Mouse (Mus musculus): Measurements from ENCODE around the gene Ctsd.

Ctsd gene

DNA sequence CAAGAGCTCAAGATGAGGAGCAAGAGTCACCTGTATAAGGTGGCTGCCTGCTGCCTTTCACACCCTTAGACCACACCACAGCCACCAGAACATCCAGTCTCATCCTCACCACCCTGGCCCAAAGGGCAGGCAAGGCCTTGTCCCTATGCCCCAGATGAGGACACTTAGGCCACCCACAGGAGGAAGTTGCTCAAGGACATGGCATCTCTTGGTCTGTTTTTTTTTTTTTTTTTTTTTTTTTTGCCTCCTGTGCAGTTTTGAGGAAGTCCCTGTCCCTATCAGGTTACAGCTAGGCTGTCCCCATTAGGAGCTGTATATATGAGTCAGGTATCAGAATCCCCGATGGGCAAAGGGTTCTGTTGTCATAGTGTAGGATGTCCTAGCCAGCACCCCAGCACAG, 11.4 kb upstream of the Ctsd start:
- peak; percentile 43 to 44 for DNase-seq

DNA sequence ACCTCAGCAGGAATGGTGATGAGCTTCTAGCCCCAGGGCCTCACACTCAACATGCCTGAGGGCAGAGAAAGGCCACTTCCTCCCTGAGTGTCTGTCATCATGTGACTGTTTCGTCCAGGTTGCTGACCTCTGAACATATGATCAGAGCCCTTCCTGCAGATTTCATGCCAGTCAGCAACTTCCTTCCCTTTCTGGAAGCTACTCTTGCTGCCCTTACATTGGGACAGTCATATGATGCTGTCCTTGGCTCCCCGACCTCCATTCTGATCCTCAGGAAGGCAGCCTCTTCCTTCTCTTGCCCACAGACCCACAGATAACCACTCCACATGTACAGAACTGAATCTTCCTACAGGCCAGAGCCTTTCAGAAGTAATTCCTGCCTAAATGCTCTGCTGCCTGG, 10.2 kb upstream of the Ctsd start:
- DNase-seq, result peak; percentile 42 to 56

DNA sequence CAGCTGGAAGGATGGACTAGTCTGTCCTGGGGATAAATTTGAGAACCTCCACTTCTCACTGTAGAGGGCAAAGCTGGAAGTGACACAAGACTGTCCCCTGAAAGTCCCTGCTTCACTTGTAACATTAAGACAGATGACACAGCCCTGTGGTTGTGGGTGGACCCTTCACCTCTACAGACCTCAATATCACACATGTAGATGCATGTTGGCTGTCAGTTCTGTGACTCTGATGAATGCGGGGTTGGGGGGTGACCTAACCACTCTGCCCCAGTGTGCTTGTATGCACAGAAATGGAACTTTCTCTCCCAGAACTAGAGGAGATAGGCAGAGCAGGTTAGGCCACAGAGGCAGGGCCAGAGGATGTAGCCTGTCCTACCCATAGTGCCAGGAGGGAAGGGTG, 8.8 kb upstream of the Ctsd start:
- no peak for DNase-seq

DNA sequence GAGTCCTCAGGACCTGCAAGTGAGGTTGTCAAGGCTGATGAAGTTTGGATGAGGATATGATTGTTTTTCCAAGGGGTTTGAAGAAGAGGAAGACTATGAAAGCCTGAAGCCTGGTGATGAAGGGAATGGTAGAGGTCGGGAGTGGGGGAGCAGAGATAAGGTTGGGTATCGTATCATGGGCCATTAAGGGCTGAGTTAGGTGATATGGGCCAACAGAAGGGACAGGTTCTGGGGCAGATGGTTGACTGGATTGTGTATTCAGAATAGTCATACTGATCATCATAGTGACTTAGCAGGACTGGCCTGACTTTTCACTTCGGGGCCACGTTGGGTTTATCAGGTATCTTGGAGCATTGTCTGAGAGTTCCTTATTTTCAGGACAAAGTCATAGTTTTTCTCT, 7.6 kb upstream of the Ctsd start:
- no peak for DNase-seq

DNA sequence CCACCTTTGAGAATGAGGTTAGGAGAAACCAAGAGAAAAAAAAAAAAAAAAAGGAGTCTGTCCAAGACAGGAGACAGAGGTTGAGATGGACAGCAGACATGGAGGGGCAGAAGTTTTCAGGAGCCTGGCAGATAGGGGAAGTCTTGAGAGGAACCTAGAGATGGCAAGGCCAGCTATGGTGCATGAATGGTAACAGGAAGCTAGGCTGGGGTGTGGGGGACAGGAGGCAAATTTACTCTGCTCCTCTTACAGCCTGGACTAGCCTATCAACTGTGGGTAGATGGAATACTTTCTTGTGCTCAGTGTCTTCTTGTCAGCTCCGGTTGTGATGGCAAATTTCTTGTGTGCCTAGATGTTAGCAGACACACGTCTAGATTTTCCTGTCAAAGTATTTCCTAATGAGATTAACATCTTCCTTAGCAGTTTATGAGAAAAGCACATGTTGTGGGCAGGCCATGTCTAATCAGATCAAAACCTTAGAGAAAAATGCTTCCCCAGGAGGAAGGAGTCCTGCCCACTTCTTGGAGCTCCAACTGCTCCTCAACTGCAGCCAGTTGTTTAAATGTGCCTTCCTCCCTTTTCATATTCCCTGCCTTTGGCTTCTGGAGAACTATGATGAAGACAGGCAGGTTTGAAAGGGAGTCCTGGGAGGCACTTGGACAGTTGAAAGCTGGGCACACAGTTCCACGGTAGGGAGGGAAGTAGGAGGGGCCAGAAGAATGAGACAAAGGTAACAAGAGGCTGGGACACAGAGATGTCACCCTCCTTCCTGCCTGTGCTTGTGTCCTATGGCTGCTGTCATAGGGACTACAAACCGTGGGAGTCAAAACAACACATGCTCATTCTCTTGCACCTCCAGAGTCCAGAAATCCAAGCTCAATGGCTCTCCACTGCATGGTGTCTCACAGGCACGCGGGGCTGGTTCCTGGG, 6.7 kb upstream of the Ctsd start:
- DNase-seq, result peak in 1 of 2 experiments; percentile 21

DNA sequence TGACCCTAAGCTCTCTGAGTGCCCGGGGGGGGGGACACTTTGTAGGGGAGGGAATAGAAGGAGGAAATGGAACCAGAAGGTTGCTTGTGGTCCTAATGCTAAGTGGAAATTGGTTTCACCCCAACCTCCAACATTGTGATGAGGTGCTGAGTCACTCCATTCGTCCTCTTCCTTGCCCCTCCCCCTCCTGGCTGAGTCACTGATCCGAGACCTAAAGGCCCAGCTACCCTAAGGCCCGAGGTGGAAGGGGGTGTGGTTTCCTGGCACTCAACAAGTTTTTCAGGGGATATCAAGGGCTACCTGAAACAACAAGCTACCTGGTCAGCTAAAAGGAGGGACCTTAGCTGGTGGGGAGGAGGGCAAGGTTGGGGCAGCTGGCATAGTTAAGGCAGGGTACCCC, 5.4 kb upstream of the Ctsd start:
- peak; percentile 29 to 56 for DNase-seq

DNA sequence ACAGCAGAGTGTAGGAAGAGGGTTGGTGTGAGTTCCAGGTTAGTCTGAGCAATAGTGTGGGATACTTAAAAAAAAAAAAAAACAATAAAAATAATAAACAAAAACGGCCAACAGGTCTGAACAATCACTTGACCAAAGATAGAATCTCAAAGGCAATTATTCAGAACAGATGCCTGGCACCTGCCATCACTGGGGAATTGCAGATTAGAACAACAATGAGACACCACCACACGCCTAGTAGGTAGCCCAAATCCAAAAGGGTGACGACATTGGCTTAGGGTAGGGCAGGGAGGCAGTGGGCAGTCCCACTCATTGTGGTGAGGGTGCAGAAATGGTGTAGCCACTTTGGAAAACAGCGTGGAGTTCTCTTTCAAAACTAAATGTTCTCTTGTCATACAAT, 3.8 kb upstream of the Ctsd start:
- DNase-seq, result peak in 1 of 2 experiments; percentile 3

DNA sequence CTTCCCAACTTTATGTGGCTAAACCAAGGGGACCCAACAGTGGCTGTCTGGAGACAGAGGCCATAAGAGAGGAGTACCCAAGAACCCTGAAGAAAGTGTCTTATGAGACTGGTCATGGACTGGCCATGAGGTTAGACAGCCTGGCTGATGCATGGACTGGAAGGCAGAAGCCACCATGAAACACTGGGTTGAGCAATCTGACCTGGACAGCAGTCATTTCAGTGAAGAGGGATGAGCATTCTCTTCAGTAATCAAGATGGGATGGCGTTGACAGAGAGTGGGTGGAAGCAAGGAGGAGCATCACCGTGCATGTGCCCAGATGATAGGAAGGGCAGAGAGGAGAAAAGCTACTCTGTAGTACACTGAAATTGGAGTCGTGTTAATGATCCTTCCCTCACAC, 3.3 kb upstream of the Ctsd start:
- DNase-seq, result no peak

DNA sequence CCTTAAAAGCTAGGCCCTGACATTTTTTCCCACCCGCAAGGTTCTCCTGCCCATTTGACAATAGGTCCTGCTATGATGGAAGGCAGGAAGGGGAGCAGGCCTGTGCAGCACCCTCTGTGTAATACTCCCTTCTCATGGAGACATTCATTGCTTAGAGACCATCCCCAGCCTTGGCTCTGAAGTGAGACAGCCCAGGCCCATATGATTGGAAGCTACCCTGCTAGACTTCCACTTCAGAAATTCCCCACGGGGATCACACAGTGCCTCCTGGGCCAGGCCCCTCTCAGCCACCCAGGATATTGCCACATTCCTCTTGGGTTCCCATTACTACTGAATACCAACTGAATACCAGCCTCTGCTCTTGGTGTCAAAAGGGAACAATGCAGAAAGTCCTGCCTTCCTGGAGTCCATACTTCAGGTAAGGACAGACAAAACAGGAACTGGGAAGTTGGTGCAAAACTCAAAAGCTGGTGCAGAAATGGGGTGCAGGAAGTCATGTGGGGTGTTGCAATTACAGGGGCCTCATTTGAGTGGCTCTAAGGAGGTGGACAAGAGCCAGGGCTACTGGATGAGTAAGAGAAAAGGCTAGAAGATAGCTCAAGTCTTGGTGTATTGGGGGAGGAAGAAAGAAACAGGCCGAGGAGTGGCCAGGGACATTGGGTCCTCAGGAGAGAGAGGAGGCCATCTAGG, 2.3 kb upstream of the Ctsd start:
- peak in 1 of 2 experiments; percentile 49 for DNase-seq

DNA sequence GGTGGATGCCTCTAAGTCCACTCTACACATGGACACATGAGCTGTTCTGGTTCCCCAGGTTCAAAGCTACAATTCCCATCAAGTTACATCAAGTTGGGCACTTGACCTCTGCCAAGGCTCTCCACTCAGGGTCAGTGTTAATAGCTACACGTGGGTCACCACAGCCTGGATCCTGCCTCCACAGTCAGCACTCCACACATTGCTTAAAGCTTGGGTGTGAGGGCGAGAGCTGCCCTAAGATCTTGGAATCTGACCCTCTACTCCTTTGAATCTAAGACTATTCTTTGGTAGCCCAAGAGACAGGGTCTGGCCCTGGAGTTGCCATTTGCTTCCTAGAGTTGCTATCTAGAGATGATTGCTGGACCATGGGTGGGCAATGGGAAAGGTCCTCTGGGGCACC, 902 bp upstream of the Ctsd start:
- no peak for DNase-seq

DNA sequence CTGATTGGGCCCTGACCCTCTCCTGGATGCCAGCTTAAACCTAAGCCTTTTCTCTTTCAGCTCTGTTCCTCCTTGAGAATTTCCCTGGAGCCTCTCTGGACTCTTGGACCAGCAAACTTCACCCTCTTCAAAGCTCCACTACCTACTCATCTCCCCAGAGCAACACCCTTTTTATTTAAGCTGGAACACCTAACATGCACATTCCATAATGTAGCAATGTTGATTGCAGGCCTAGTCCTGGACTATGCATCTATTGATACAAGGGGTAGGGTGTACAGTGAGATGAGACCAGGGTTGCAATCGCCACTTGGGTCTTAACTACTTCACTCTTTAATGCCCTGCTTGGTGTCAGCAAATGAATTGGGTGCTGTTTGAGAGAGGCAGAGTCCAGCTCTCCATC, 360 bp upstream of the Ctsd start:
- DNase-seq, result no peak

DNA sequence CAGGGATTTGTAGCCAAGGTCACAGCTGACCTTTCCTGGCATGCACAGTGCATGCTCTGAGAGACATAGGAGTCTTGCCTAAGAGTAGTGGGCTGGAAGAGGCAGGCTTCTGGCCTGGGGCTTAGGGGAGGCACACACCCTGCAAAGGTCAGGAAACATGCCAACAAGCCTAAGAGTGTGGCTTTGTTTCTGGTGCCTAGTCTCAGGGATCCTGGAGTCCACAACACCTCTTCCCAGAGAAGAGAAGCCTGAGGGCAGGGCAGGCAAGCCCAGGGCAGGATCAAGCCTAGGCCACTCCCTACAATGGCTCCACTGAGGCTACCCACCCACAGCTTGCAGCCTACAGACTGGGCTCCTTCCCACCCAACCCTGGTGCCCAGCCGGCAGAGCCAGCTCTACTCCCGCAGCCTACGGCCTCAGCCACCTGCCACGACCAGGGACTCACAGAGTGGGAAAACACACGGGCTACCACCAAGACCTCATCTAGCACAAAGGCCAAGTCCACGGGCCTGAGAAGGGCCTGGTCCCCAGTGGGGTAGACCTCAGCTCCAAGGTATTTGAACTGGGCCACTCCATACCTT, 1.1 kb downstream of the Ctsd start:
- DNase-seq, result peak; percentile 29 to 34

DNA sequence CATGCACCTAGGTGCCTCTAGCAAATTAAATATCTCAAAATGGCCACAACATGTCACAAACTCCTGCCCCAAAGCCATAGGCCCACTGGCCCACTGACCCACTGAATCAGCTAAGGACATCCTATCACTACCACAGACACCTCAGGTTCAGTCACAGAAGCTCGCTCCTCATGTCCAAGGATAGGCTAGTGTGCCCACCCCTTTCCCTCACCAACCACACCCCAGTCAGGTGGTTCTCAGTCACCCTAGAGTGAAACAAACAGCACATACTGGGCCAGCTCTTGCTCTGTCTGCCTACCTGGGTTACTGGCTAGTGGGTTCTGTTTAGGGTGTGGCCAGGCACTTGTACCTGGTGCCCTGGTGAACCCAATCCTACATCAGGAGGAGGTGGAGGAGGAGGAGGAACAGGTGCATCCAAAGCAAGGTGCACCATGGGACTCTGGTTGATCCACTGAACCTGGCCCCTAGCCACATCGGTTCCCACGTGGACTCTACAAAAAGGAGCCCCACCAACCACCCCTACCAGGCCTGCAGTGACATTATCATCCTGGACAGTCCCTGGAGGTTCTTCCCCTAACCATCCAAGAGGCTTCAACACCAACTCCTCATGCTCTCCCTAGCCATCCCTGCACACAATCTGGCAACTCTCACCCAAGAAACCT, 2.0 kb downstream of the Ctsd start:
- DNase-seq, result no peak

DNA sequence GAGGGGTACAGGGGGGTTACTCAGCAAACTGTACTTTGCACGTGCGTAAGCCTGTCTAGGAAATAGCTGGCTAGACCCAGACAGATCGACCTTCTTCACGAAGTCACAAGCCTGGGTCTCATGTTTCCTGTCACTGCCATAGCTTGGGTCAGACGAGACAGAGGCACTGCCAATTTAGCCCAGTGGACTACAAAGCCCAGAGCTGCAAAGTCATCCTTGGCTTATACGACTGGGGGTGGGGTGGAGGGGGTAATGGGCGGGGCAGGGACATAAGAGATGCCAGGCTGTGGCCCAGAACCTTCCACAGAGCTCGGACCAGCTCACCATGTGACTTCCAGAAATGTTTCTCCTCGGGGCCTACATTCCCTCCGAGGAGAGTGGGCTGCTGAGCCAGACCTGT, 3.5 kb downstream of the Ctsd start:
- DNase-seq, result no peak

DNA sequence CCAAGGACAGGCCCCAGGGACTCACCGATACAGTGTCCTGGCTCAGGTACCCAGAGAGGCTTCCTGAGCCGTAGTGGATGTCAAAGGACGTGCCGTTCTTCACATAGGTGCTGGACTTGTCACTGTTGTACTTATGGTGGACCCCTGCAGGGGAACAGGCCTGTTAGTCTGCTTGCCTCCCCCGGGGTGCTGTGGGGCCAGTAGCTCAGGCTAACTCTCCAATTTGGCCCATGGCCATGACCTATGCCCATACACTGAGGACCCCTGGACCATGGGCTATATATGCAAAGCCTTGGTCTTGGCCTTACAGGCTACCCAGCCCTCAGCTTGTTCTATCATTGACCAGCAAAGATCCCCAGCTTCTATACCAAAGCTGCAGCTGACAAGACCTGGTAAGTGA, 5.3 kb downstream of the Ctsd start, which contains the start of gene Gm49369:
TSS of gene Gm49369 (minus strand) at position 101 of the 400 bp plus-strand sequence.
- DNase-seq, result no peak

DNA sequence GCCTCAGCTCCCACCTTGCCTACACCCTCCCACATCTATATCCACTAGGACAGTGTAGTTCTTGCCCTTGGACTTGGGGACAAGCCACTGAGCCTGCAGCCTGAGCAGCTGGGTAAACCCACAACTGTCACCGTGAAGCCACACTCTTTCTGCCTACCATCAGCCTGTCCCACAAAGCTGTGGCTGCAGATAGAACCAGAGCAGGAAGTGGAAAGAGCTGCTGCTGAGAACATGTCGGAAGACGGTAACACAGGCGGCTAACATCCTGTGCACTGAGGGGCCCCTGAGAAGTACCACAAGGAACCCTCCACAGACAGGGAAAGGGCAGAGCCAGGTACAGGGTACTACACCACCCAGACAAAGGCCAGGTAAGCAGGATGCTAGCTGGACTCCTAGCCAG, 6.7 kb downstream of the Ctsd start:
- DNase-seq, result no peak

DNA sequence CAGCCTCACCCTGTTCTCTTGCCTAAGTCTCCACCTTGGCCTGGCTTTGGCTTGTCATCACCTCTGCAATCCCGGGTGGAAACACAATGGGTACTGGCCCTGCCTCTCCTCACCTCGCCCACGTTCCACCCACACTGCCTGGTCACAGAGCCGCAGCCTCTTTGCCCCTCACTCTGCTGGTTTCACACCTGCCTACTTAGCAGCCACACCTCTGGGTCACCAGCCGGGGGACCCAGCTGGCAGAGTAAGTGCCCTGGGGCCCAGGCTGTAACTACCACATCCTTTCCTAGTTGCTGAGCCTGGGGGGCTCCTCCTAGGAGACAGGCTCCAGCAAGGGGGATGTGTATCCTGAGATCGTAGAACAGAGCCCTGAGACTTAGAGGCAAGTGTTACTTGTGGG, 8.7 kb downstream of the Ctsd start:
- DNase-seq, result no peak

DNA sequence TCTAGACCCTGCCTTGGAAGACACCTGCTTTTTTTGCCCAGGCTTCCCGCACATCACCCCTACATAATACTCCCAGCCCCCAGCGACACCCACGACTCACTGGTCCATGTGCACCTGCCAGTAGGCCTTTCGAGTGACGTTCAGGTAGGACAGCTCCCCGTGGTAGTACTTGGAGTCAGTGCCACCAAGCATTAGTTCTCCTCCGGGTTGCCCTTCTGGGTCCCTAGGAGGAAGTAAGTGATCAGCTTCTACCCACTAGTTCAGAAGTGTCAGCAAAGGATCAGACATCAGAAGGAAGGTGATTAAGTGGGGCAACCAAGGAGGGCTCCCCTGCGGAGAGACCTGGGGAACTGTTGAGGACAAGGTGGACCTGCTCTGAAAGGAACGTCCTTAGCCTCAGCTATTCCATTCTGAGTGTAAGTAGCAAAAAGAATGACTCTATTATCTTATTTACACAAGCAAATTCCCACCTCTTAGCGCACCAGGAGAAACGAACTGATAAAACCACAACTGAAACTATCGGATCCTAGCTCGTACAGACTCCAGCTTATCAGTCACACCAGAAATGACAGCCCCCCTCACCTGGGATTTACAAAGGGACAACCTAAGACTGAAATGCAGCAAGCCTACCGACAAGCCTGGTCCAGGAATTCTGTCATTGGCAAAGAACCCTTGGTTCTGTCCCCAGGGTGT, 10.5 kb downstream of the Ctsd start:
- DNase-seq, result no peak

DNA sequence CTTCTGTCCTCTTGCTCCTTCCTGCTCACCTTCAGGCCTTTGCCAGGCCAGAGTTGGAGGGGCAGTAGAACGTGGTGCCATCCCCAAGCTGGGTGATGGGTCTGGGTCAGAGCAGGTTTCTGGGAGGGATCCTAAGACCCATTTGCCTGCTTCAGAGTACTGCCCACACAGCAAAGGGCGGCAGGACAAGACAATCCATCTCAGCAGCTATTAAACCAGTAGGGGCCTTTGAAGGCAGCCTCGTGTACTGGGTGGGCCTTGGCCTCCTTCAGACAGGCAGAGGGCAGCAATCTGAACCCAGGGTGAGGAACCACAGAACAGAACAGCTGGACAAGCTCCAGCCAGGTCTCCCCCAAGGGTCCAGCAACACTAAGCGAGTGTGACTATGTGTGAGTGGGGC, 11.7 kb downstream of the Ctsd start:
- no peak for DNase-seq

DNA sequence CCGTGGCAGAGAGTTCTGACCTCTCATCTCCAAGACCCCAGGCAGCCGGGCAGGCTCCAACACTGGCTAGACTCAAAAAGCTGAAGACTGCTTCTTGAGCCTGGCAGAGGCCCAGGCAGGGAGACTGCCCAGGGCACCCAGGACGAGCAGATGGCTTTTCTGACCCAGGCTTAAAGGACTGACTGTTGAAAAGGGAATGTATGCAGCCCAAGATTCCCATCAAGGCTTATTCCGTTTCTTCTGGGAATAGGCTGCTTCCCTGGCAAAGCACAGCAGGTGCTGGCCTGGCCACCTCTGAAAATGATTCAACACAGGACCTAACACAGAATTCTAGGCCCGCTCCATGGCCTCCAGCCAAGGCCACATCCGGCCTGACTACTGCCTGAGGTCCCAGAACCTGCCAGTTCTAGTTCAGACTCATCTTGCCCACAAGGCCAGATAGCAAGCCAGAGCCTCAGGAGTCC, 12.5 kb downstream of the Ctsd start:
- no peak for DNase-seq

DNA sequence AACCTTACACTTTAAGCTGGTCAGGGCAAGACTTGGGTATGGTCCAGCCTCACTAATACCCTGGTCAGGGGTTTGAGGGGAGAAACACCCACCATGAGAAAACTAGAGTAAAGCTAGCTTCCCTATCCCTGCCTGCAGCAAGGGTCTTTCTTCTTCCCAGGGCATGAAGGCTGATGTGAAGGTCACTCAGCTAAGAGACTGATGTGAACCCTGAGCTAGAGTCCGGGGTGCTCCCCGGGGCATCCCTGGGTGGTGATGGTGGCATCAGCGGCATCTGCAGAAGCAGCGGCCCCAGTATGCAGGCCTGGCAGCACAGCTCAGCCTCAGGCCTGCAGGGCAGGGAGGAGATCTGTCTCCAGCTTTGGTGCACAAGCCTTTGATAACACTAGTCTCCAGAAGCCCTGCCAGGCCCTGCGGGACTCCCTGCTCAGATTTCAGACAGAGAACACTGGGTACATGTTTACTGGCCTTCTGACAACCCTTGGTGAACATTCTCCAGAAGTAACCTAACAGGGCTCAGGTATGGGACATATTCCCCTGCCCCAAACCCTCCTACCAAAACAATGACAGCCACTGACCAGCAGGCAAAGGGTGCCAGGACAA, 13.3 kb downstream of the Ctsd start:
- no peak for DNase-seq

Measured in lung, postnatal 4 days (tissue).